Mouse (Mus musculus) heart, postnatal 0 days (tissue): Measurements from ENCODE around the gene Fam98b. TPM values are rescaled to one million over a fixed set of nuclear protein-coding genes. Genes with fewer than 3 reads are reported as not detected.

Experiments
- ATAC-seq: fragments of 200-750 bp; cut with Nextera tagmentation; 2 replicates; pipeline ENCODE4 v1.8.0; 2017; ENCODE audit warnings: low read depth, moderate number of reproducible peaks, moderate library complexity; ENCODE audit not compliant: insufficient read depth
- DNase-seq: peaks from one replicate; pipeline ENCODE4 v3.0.0-alpha.2; 2016; ENCODE audit warnings: low spot score
- H3K27ac ChIP-seq: fragments of 300-500 bp; sonication (generic); 2 replicates; pipeline ENCODE4 v1.5.1; 2014; ENCODE audit warnings: low read depth, mild to moderate bottlenecking
- H3K27me3 ChIP-seq: fragments of 300-500 bp; sonication (generic); 2 replicates; pipeline ENCODE4 v1.6.1; 2014; ENCODE audit warnings: low read length, mixed read lengths; ENCODE audit not compliant: control insufficient read depth, insufficient read depth
- H3K36me3 ChIP-seq: fragments of 300-500 bp; sonication (generic); replicated peaks from 2 replicates; pipeline ENCODE4 v1.6.1; 2014; ENCODE audit warnings: low read length, mixed read lengths; ENCODE audit not compliant: control insufficient read depth, insufficient read depth
- H3K4me1 ChIP-seq: fragments of 300-500 bp; sonication (generic); 2 replicates; pipeline ENCODE4 v1.6.1; 2014; ENCODE audit warnings: antibody characterized with exemption; ENCODE audit not compliant: control insufficient read depth, insufficient read depth
- H3K4me2 ChIP-seq: fragments of 300-500 bp; sonication (generic); 2 replicates; pipeline ENCODE4 v1.6.1; 2014; ENCODE audit warnings: low read depth, mild to moderate bottlenecking, low read length, moderate library complexity
- H3K4me3 ChIP-seq: fragments of 300-500 bp; sonication (generic); 2 replicates; pipeline ENCODE4 v1.5.1; 2014; ENCODE audit warnings: low read depth, low read length
- H3K9ac ChIP-seq: fragments of 300-500 bp; sonication (generic); replicated peaks from 2 replicates; pipeline ENCODE4 v1.6.1; 2014; ENCODE audit warnings: low read depth, low read length, mixed read lengths
- H3K9me3 ChIP-seq: fragments of 300-500 bp; sonication (generic); replicated peaks from 2 replicates; pipeline ENCODE4 v1.6.1; 2016; ENCODE audit warnings: low read length; ENCODE audit not compliant: control insufficient read depth
- CTCF ChIP-seq: IDR thresholded peaks from 2 replicates; pipeline ENCODE4 v1.5.1; 2016; ENCODE audit warnings: antibody characterized with exemption, control low read depth, low read depth
- EP300 ChIP-seq: IDR thresholded peaks from 2 replicates; pipeline ENCODE4 v1.6.1; 2016; ENCODE audit warnings: antibody characterized with exemption, low read depth
- WGBS: fragments of 180-500 bp; shearing (Covaris S2); extraction: QIAGEN DNeasy Blood & Tissue Kit; methylation state at CpG from one replicate; pipeline ENCODE4 v1.1.7; 2014; 5-methylcytosine and 5-hydroxymethylcytosine counted together
- polyA plus RNA-seq: library from polyadenylated mRNA; unstranded; fragments of >200 nt; fragmentation: Nextera tagmentation; extraction: Ambion mirVana; gene quantifications from 2 replicates; pipeline ENCODE4 v1.2.1, GENCODE M21; 2015
- total RNA-seq: library from RNA; depleted of rRNA; stranded (reverse); fragments of >200 nt; gene quantifications from 2 replicates; pipeline ENCODE4 v1.2.3, GENCODE M21; 2014; ENCODE audit warnings: low replicate concordance

Fam98b gene
- total and polyA plus RNA-seq, 2 experiments from 2014 or later = 0.61 to 8.3 TPM

DNA sequence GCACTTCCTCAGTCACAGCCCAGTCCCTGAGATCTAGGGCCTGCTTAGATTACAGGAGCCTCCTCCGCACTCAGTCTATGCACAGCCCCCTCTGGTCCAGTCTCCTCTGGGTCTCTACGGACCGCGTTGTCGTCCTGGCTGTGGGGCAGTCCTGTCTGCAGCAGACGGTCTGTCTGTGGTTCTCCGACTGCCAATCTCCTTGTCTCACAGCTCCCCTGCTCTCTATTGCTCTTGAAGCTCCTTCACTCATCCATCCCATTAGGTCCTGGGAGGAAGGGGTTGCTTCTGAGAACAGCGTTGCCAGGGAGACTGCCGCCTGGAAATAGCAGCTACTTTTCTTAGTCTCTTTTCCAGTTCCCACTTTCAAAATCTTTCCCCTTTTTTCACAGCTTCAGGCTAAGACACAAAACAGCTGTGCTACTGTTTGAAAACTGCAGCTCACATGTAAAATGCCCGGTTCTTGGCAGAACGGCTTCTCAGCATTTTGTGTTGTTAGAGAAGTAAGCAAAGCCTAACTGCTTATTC is 20.9 kb upstream of the Fam98b start:
- H3K27ac ChIP-seq = no peak overlapping the region
- no peak overlapping the region for H3K4me3 ChIP-seq
- no peaks in the 10 kb centered on the region for H3K4me1 ChIP-seq
- no peaks in the 10 kb centered on the region for H3K36me3 ChIP-seq
- 52% methylated on average over 11 of the region's 11 CpGs for WGBS
- ATAC-seq = no peak
- H3K27me3 ChIP-seq = no peaks in the 10 kb centered on the region
- H3K4me2 ChIP-seq = no peak overlapping the region
- TF ChIP-seq CTCF (no peak), EP300 (no peak)
- DNase-seq = no peak
- H3K9ac ChIP-seq = no peak overlapping the region
- no peaks in the 10 kb centered on the region for H3K9me3 ChIP-seq

DNA sequence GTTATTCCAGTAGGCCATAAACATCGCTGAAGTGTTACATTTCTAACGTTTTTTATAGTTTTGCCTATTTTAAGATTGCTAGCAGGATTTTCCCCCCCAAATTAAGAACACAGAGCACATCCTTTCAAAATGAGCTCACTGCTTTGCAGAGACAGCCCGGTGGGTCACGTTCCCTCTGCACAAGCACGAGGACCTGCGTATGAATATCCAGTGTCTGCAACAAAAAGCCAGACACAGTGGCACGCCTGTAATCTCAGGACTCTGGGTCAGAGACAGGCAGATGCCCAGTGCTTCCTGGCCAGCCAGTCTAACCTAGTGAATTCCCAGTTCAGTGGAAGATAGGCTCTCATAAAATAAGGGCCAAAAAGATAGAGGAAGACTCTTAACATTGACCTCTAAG is 19.3 kb upstream of the Fam98b start:
- H3K9ac ChIP-seq = no peak overlapping the region
- H3K4me2 ChIP-seq = no peak overlapping the region
- TF ChIP-seq EP300 (no peak), CTCF (no peak)
- H3K9me3 ChIP-seq = no peaks in the 10 kb centered on the region
- no peaks in the 10 kb centered on the region for H3K27me3 ChIP-seq
- H3K4me1 ChIP-seq = no peaks in the 10 kb centered on the region
- ATAC-seq (no peak), DNase-seq (no peak)
- H3K4me3 ChIP-seq = no peak overlapping the region
- whole genome bisulfite sequencing = 73% methylated on average over 7 of the region's 7 CpGs
- no peak overlapping the region for H3K27ac ChIP-seq
- H3K36me3 ChIP-seq = no peaks in the 10 kb centered on the region

DNA sequence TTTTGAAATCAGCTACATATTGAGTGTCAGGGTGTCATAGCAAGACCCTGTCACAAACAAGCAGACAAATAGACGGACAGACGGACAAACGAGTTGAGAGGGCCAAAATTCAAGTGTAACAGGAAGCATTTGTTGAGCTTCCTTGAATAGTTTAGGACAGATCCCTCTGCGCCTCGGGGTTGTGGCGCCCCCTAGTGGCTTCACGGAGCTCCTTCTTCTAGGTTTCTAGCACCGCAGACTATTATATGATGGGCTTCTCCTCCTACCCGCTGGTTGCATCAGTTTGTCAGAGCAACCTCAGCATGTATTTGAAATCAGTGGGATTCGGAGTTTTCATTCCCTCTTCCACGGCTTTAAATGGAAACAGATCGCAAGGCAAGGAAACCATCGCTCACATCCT is 18.3 kb upstream of the Fam98b start:
- 5% methylated on average over 13 of the region's 13 CpGs for whole genome bisulfite sequencing
- H3K27me3 ChIP-seq = no peaks in the 10 kb centered on the region
- H3K9me3 ChIP-seq = no peaks in the 10 kb centered on the region
- H3K4me1 ChIP-seq = no peaks in the 10 kb centered on the region
- no peak overlapping the region for H3K4me3 ChIP-seq
- ATAC-seq = peak; percentile 77
- TF ChIP-seq CTCF = peak; percentile 81
- TF ChIP-seq EP300 = no peak
- H3K4me2 ChIP-seq = no peak overlapping the region; the same call in 1 of the 2 replicates
- H3K36me3 ChIP-seq = no peaks in the 10 kb centered on the region
- peak; percentile 64 for DNase-seq
- H3K27ac ChIP-seq = no peak overlapping the region
- H3K9ac ChIP-seq = no peak overlapping the region

DNA sequence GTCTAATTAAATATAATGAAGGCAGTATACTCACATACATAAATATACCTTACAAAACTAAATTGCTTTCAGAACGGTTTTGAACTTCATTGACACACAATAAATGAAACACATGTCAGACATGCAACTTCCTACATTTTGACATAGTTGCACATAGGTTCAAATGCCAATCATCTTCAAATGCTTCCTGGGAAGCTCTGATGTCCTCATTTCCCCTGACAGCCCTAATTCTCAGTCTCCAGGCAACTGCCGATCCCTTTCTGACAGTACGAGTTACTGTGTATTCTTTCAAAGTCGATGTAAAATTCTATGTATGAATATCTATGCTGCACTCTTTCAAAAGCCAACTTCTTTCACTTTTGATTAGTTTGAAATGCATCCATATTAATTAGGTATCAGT is 7.6 kb upstream of the Fam98b start:
- DNase-seq (no peak), ATAC-seq (no peak)
- TF ChIP-seq EP300 (no peak), CTCF (no peak)
- H3K9ac ChIP-seq = no peak overlapping the region
- H3K4me2 ChIP-seq = no peak overlapping the region
- H3K4me3 ChIP-seq = no peak overlapping the region
- H3K27ac ChIP-seq = no peak overlapping the region
- 76% methylated on average over 4 of the region's 4 CpGs for WGBS
- H3K9me3 ChIP-seq = no peaks in the 10 kb centered on the region
- no peaks in the 10 kb centered on the region for H3K4me1 ChIP-seq
- H3K27me3 ChIP-seq = no peaks in the 10 kb centered on the region
- H3K36me3 ChIP-seq = no peaks in the 10 kb centered on the region

DNA sequence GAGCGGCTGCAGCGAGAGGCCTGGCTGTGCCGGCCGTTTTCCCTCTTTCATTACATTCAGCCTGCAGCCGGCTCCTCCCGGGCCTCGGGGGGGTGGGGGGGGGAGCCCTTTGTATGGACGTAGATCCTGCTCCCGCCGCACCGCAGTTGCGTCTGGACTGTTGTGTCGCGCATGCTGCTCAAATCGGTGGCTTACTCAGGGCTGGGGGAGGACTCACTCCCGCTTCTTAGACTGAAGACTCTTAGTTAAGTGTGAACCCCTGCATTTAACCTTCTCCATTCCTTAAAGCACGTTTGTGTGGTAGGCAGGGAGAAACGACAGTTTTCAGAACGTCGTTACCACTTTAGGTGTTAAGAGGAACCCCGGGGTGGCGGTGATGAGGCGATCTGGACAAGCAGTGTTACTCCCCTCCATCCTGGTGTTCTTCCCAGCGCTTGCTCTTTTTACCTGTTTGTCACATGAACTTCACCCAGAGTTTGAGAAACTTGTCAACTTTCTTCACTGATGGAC is 517 bp downstream of the Fam98b start:
- WGBS = under 1% methylated on average over 24 of the region's 24 CpGs
- Histone ChIP-seq H3K9me3 (no peaks in the 10 kb centered on the region), H3K4me3 (peak overlapping the region; percentile 68), H3K27me3 (no peaks in the 10 kb centered on the region), H3K9ac (peak overlapping the region; percentile 71), H3K4me1 (peaks cover 7% of the 10 kb centered on the region), H3K36me3 (no peaks in the 10 kb centered on the region), H3K4me2 (peak overlapping the region; percentile 77), H3K27ac (peak overlapping the region; percentile 75)
- DNase-seq = peak; percentile 11
- TF ChIP-seq EP300 = no peak
- no peak for TF ChIP-seq CTCF
- ATAC-seq = peak; percentile 59

DNA sequence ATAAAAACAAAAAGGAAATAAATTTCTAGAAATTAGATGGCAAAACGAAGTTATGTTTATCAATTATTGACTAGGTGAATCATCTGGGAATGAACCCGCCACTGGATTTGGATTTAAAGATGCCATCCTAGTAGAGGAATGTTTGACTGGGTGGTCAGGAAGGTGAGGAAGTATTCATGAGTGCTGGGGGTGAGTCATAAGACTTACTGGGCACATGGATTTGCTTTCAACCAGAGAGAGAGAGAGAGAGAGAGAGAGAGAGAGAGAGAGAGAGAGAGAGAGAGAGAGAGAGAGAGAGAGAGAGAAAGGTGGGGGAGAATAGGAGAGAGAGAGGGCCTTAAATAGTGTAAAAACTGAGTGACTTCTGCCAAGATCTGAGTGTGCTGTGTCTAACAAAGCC is 5.9 kb downstream of the Fam98b start:
- Histone ChIP-seq H3K4me1 (peaks cover 3% of the 10 kb centered on the region), H3K27ac (no peak overlapping the region), H3K4me2 (no peak overlapping the region), H3K4me3 (no peak overlapping the region), H3K9me3 (no peaks in the 10 kb centered on the region), H3K9ac (no peak overlapping the region), H3K27me3 (no peaks in the 10 kb centered on the region), H3K36me3 (no peaks in the 10 kb centered on the region)
- 77% methylated on average over 2 of the region's 2 CpGs for WGBS
- no peak for ATAC-seq
- DNase-seq = no peak
- TF ChIP-seq CTCF (no peak), EP300 (no peak)
